ENCODE assay signal across 23 mouse cellular contexts in genomic region chr2:45901892-45902291, GRCm38 (mm10).
"Had no signal": no experiment of that assay in that cellular context is flagged by ENCODE, and none has a peak within 500 bp of the region (broad histone marks: within the 10 kb centered on the region; RNA-seq: fewer than 3 reads in every experiment).

No protein-coding gene starts in this region.

- H3K9me3 ChIP-seq: heart, embryonic 10.5 days; heart, embryonic 12.5 days; hindbrain, embryonic 10.5 days; hindbrain, embryonic 12.5 days; intestine, embryonic 15.5 days; limb, embryonic 13.5 days; limb, embryonic 15.5 days had no signal

- H3K4me2 ChIP-seq: heart, embryonic 12.5 days; hindbrain, embryonic 12.5 days; hindbrain, embryonic 14.5 days; intestine, embryonic 15.5 days; limb, embryonic 13.5 days; limb, embryonic 15.5 days had no signal

- H3K9ac ChIP-seq: heart, embryonic 12.5 days; hindbrain, embryonic 12.5 days; hindbrain, embryonic 14.5 days; intestine, embryonic 15.5 days; limb, embryonic 13.5 days; limb, embryonic 15.5 days had no signal

- H3K27ac ChIP-seq: heart, embryonic 10.5 days; hindbrain, embryonic 10.5 days; hindbrain, embryonic 12.5 days; hindbrain, embryonic 14.5 days; intestine, embryonic 15.5 days; layer of hippocampus, adult 2 months; left cerebral cortex, adult 2 months; limb, embryonic 13.5 days; limb, embryonic 15.5 days had no signal

- H3K4me1 ChIP-seq: heart, embryonic 10.5 days; heart, embryonic 12.5 days; hindbrain, embryonic 10.5 days; hindbrain, embryonic 12.5 days; intestine, embryonic 15.5 days; limb, embryonic 13.5 days; limb, embryonic 15.5 days had no signal

- H3K36me3 ChIP-seq: heart, embryonic 10.5 days; heart, embryonic 12.5 days; hindbrain, embryonic 10.5 days; hindbrain, embryonic 12.5 days; intestine, embryonic 15.5 days; limb, embryonic 13.5 days; limb, embryonic 15.5 days had no signal

- H3K27me3 ChIP-seq: heart, embryonic 12.5 days; hindbrain, embryonic 12.5 days; intestine, embryonic 15.5 days; limb, embryonic 13.5 days; limb, embryonic 15.5 days had no signal

- ATAC-seq: hindbrain, embryonic 16.5 days; inflammation-experienced regulatory T-cells, adult 6 months; intestine, embryonic 15.5 days; intestine, postnatal 0 days had no signal

- DNase-seq: gastrocnemius, postnatal 14 days; gastrocnemius, postnatal 36 days; heart, adult 18-20 months; heart, postnatal 10 days; heart, postnatal 4 days; kidney, adult 18-20 months; kidney, adult 8-10 months; kidney, postnatal 10 days; kidney, postnatal 25 days; kidney, postnatal 4 days had no signal

- H3K4me3 ChIP-seq: heart, embryonic 10.5 days; heart, embryonic 12.5 days; hindbrain, embryonic 10.5 days; hindbrain, embryonic 12.5 days; intestine, embryonic 15.5 days; layer of hippocampus, adult 2 months; left cerebral cortex, adult 2 months; limb, embryonic 13.5 days; limb, embryonic 15.5 days had no signal
